Mouse (Mus musculus) urinary bladder, postnatal 4 days (tissue): ENCODE results near the gene Fbxo47.
A peak's percentile ranks its signal among the peaks of the same experiment; 100 is the strongest.

ENCODE experiments used
- DNase-seq, 2 experiments: peaks; one replicate each; pipeline ENCODE4 v3.0.0; 2021 to 2022; ENCODE audit warnings: low spot score in 2 of 2

Gene Fbxo47

GRCm38 (mm10) chr11:97883918-97884600 is at the start of gene Fbxo47:
Fbxo47 (minus strand) TSS chr11:97884154.
- DNase-seq, result peak; percentile 95 to 96

DNA sequence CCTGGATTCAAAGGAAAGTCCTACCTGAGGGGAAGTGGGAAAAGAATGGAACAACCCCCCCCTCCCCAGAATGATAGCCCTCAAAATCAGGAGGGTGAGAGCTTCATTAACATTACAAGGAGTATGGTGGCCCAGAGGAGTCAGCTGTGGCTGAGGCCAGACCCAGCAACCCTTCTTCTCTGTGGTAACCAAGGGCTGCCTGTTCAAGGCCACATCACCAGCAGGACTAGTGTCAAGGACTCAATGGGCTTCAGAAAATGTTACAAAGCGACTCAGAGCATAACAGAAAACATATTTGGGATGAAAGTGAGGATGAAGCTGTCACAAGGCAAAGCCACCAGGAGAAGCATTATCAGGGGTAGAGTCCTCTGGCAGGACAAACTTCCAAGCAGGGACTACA is 49.6 kb upstream of the Fbxo47 start:
- no peak for DNase-seq

DNA sequence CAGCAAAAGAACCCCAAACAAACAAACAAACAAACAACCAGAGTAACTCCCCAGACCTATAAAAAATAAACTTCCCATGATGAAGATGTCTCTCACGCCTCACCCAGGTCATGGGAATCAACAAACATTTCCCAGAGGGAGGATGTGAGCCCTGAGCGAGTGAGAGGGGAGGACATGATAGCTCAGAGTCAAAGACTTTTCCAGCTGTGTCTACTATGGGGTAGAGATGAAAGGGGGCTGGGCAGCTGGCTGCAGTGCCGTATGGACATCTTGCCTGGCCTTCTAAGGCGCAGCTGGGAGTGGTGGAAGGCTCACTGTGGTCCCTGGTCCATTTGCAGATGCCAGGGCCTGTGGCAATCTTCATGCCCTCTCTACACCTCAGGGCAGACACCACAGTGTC is 45.0 kb upstream of the Fbxo47 start:
- DNase-seq, result no peak

- no peak for DNase-seq
These were observed 40.3 kb upstream of the Fbxo47 start for GRCm38 (mm10) chr11:97924217-97924616.

- no peak for DNase-seq
These were observed 39.7 kb upstream of the Fbxo47 start for GRCm38 (mm10) chr11:97923639-97924038.

DNA sequence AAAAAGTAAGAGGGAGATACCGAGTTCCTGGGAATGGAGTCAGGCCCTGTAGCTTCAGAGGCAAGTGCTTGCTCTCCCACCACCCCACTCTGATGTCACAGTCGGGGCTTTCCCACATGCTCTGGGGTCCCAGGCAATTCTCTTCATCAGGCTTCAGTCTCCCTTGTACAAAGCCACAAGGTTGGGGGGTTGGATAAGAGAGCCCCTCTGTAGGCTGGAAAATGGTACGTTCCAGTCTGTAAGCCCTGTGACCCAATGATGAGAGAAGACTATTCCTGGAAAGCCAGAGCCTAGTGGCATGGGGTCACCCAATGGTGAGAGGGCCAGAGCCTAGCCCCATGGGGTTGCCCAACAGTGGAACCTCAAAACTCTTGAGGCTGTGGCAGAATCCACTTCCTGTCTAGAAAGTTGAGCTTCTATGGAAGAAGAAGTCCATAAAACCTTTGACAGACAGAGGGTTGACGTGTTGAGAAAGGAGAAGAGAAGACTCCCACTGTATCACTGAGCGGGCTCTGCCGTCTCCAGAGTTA is 32.1 kb upstream of the Fbxo47 start:
- no peak for DNase-seq

DNA sequence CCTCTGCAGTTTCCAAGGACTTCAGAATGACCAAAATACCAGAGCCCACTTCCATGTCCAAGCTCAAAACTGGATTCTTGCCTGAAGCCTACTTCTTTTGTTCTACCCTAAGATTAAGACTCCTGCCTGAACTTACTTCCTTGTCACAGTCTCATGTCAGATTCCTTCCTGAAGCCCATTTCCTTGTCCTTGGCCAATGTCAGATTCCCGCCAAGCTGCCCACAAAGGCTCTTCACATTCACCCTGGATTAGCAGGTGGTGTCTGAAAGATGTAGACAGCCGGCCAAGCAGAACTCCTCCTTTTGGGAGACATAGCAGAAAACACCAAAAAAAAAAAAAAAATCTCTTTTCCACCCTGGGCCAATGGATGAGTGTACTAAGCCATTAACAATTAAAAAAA is 31.5 kb upstream of the Fbxo47 start:
- no peak for DNase-seq

- no peak for DNase-seq
These were observed 29.2 kb upstream of the Fbxo47 start for GRCm38 (mm10) chr11:97913111-97913510.

DNA sequence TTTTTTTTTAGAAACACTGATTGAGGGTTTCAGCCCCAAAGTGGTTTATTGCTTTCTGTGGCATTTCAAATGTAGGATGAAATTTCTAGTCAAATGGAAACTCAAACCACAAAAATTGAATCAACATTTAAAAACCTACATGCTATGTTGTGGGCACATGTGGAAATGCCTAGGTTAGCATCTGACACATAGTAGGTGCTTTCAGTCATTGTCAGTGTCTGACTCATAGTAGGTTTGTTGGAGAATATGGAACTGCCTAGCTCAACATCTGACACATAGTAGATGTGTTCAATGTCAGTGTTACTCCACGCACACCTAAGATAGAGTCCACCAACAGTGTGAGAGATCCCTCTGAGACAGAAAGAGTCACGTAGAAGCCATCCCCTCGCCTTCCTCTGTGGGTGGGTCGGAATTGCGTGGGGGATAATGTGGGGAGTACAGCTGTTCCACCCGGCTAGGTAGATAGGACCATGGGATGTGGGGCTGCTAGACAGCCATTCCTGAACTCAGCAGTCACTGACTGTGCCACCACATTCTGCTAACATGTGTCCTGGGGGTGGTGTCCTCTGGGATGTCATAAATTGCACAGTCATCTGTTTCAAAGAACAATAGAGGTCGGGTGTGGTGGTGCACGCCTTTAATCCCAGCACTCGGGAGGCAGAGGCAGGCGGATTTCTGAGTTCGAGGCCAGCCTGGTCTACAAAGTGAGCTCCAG is 24.8 kb upstream of the Fbxo47 start:
- DNase-seq, result no peak

DNA sequence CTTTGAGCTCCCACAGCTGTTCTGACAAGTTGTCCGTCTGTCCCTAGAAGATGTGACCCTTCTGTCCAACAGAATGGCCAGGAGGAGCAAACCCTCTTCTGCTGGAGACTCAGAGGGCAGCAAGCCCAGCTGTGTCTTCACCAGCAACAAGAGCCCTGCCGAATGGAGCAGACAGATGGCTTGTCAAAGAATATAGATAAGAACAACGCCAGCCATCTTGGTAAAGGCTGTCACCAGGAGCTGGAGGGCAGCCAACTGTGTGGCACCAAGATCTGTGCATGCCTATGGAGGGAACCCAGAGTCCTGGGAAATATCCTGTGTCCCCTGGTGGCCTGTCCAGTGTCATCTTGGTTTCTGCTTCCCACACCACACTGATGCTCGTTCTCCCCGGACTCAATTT is 24.0 kb upstream of the Fbxo47 start:
- DNase-seq, result no peak

DNA sequence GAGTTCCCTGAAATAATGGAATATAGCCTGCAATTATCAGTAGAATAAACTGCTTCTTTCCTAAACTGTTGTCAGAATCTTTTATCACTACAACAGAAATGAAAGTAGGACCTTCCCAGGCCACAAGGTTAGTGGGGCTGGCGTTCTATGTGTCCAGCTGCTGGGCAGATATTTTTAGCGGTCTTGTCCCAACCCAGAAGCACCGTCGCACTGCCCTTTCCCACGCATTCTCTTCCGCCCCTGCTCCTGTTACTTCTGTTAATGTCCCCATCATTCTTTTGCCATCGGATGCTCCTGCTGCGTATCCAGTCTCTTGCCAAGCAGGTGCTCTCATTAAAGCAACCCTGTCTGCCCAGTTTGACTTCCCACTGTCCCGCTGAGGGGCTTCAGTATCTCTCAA is 23.0 kb upstream of the Fbxo47 start:
- DNase-seq, result no peak

DNA sequence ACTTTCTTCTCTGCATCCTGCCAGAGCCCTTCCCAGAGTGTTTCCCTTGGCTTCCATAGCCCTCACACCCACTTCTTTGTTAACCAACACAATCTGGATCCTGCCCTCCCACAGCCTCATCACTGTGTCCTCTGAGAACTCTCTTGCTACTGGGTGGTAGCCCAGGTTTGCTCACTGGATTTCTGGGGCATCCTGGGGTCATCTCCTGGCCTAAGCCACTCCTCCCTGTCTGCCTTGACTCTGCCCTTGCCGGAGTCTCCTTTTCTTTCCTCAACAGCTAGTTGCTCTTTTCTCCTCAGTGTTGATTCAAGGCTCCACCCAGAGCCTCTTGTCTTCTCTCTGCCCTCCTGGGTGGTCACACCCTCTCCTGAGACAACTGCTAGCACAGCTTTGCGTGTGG is 22.0 kb upstream of the Fbxo47 start:
- no peak for DNase-seq

DNA sequence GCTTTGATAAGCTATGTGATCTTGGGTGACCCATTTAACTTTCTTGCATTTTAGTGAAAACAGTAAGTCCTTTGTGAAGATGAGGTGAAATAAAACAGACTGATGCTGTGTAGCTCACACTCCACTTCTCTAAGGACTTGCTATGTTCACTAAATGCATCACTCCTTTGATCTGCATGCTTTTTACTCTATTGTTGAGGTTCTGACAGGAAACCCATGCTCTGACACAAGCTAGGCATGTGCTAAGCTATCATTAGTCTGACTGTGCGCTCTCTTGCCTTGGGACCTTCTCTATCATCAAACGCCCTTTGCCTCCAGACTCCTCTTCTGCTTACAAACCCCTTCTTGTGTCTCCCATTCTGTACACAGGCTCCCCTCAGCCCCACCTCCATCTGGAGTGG is 21.6 kb upstream of the Fbxo47 start:
- DNase-seq, result no peak

DNA sequence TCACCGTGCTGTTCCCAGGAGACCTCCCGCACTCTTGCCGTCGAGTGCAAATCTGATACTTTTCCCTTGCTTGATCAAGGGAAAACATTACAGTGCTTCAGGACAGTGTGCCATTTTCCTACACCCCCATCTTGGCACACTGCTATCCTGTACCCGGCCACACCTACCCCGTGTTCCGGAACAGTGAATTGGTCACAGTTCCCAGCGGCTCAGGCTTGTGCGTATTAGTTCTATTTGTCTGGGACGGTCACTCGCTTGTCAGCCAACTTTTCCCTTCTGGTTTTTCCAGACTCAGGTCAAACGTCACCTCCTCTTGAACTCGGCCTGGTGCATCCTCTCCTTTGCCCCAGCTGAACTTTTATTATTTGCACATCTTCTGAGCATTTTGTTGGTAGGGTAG is 20.8 kb upstream of the Fbxo47 start:
- DNase-seq, result no peak

DNA sequence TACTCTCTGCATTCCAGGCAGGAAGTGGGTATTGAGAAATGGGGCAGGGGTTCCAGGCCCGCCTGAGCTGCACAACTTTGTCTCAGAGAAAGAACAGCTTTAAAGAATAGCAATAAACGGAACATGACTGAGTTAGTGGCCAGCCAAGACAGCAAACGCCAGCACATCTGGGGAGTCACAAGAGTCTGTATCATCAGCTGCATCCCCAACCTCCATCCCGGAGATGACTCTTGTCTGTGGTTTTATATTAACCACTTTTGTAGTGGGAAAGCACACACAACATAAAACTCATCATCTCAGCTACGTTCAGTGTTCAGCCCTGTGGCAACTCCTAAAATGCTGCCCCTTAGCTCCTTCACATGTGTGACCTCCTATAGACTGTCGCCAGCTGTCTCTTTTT is 17.9 kb upstream of the Fbxo47 start:
- no peak for DNase-seq

DNA sequence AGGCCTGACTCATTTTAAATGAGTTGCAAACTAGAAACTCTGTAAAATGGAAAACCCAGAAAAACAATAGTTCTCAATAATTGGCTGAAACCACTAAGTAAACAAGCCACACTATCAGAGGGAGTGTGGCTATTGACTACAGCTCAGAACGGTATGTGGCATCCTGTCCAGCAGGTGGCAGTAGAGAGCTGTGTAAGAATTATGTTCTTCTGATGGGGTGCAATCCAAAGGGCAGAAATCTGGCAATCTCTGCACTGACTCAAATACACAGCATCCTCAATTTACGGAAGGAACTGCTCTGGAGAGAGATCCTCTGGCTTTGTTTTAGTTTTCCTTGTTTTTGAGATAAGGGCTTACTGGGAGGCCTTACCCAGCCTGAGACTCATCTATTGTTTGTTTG is 15.9 kb upstream of the Fbxo47 start:
- DNase-seq, result peak; percentile 69 to 87

DNA sequence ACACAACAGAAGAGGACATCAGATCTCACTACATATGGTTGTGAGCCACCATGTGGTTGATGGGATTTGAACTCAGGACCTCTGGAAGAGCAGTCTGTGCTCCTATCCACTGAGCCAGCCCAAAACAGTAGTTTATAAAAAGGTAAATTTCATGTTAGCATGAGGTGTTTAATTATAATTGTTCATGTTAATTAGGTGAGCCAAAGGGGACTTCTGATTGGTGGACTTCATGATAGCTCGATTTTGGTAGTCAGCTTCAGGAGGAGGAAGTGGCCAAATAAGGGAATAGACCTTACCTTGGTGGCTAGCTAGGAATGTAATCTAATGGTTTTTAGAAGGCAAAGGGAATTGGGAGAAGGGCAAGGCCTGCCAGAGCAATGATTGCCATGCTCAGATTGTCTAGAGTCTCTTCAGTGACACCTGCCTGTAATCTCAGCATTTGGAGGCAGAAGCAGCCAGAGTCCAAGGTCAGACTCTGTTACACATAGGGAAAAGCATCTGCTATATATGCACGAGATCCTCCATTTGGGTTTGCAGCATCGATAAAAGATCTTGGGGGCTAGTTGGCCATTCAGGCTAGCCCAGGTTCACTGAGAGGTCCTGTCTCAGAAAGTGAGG is 13.7 kb upstream of the Fbxo47 start:
- DNase-seq, result no peak

DNA sequence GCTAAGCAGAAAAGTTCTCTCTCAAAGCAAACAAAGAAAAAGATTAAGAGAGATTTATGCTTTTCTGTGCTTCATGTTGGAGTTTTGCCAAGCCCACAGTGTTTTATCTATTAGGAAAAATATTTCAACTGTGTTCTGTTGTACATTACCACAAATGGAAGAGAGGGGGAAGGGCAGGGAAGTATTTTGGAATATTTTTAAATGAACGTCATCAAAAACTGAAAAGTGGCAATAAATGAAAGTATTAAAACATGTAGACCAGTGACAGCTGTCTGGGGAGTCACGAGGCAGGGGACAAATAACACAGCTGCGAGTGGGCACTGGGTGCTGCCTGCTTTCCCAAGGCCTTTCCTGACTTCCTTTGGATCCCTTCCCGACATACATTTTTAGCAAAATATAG is 12.7 kb upstream of the Fbxo47 start:
- no peak for DNase-seq

- no peak for DNase-seq
These were observed 7.9 kb upstream of the Fbxo47 start for GRCm38 (mm10) chr11:97891821-97892220.

DNA sequence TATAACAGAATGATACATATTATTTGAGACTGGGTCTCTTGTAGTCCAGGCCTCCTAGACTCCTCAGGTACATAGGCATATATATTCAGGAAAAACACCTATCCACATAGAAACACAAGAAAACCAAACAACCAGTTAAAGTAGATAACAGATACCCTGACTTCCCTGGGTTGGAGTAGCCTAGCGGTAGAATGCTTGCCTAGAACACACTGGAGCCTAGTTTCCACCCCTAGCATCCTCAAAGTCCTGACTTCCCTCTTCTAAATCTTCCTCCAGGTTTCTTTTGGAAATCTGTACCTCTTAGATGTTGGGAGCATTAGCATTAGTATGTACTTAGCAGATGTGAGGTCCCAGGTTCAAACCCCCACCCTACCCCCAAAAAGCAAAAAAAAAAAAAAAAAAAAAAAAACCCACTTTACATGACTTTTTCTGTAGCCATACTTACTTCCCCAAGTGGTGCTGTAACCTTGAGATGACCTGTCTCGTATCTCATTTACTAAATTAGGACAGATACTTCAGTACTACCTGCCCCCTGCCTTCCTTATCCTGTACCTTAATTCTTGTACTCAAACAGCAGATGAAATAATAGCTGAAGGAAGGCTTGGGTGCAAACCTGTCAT is 1.5 kb upstream of the Fbxo47 start:
- DNase-seq, result no peak

DNA sequence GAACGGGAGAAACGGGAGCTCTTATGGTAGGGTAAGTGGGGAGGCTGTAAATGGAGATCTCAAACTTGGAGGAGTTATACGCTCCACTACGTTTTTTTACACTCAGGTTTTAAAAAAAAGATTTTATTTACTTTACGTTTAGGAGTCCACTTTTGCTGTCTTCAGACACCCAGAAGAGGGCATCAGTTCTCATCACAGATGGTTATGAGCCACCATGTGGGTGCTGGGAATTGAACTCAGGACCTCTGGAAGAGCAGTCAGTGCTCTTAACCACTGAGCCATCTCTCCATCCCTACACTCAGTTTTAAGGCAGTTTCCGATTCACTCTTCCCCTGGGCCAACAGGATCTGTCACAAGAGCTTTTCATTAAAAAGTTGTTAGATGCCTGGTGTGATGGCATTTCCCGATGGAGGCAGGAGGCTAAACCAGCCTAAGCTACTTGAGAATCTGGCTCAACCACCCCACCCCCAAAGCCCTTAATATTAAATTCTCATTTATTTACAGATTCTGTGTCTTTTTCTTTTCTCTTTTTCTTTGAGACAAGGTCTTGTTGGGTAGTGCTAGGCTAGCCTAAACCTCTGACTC is 739 bp upstream of the Fbxo47 start:
- no peak for DNase-seq

- DNase-seq, result peak; percentile 50 to 66
These were observed 424 bp downstream of the Fbxo47 start for GRCm38 (mm10) chr11:97883542-97883917.
